In the genomic region with DNA sequence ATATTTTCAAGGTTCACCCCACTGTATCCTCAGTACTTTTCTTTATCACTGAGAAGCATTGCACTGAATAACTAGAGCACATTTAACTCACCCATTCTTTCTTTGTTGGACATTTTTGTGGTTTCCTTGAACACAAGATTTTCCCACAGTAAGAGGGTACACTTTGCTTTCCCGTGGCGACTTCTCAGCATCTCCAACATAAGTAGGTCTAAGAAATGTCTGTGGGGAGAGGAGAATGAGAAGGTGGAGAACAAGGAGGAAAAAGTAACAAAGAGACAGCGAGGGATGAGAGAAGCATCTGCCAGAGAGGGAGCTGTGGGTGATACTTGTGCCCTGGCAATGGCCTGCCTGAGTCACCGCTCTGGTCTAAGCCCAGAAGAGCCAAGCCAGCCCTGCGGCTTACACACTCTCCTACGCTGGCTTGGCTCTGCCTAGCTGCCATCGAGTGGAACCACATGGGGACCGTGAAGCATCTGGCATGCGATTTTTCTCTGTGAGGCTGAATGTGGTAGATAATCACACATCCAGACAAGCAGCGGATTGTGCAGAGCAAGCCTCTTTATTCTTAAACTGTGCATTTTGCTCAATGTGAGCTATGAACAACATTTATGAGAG, we compare ENCODE assay signal across 11 mouse cellular contexts.
DNase-seq lines count a peak whose midpoint lies in the region; ATAC-seq and TF ChIP-seq lines count a peak whose summit lies in the region.
"Had no signal": no experiment of that assay in that cellular context is flagged by ENCODE, and none has a peak within 500 bp of the region (broad histone marks: within the 10 kb centered on the region; RNA-seq: fewer than 3 reads in every experiment).

No protein-coding gene starts in this region.

- no peaks in the 10 kb centered on the region; the same call in 1 of the 2 replicates for H3K79me2 ChIP-seq in heart, adult 2 months (replicated peaks; ENCODE audit: control insufficient read depth, insufficient read depth, low read length)

- no peak for TF ChIP-seq EP300 in heart, adult 2 months (IDR thresholded peaks at IDR 0.05; ENCODE audit: insufficient read depth, low read depth, low read length)

- peak; percentile 55 to 73 for DNase-seq in heart, adult 2 months
- DNase-seq in adrenal gland, adult 2 months, result peak; percentile 88
- peak; percentile 24 for DNase-seq in gastrocnemius, adult 18-20 months (ENCODE audit: low spot score)
- DNase-seq in left cerebral cortex, postnatal 25 days (ENCODE audit: low spot score in 2 of 2), result peak; percentile 70 to 96
- no peak for DNase-seq in kidney, adult 8-10 months

- intact Hi-C loops in heart, adult 2 months (cut with DNase I), result no loop called here
- intact Hi-C loops in left cerebral cortex, postnatal 25 days (cut with DNase I), result no loop called here

- no peak overlapping the region for H3K27ac ChIP-seq in heart, adult 2 months
- H3K27ac ChIP-seq in heart, embryonic 11.5 days (ENCODE audit: low read depth, low read length), result no peak overlapping the region
- no peak overlapping the region for H3K27ac ChIP-seq in stomach, embryonic 16.5 days (ENCODE audit: low read length)
- H3K27ac ChIP-seq: macrophage had no signal

- no peak overlapping the region for H3K9ac ChIP-seq in heart, adult 2 months (ENCODE audit: low read depth, low read length)
- no peak overlapping the region for H3K9ac ChIP-seq in heart, embryonic 11.5 days (ENCODE audit: low read depth, low read length)
- H3K9ac ChIP-seq in stomach, embryonic 16.5 days (ENCODE audit: low read length), result peak overlapping the region; percentile 47; the same call in 1 of the 2 replicates

- H3K36me3 ChIP-seq in heart, adult 2 months (ENCODE audit: control insufficient read depth, insufficient read depth, low read length), result no peaks in the 10 kb centered on the region
- no peaks in the 10 kb centered on the region for H3K36me3 ChIP-seq in heart, embryonic 11.5 days (ENCODE audit: control insufficient read depth, insufficient read depth, low read length)
- H3K36me3 ChIP-seq in stomach, embryonic 16.5 days (ENCODE audit: control insufficient read depth, insufficient read depth, low read length), result no peaks in the 10 kb centered on the region
- H3K36me3 ChIP-seq: G1E had no signal

- H3K4me2 ChIP-seq in heart, embryonic 11.5 days, result no peak overlapping the region
- no peak overlapping the region for H3K4me2 ChIP-seq in stomach, embryonic 16.5 days (ENCODE audit: low read depth, low read length)

- no peak for TF ChIP-seq POLR2A in heart, adult 2 months (IDR thresholded peaks at IDR 0.05; ENCODE audit: insufficient read depth, low read depth, low read length)

- H3K9me3 ChIP-seq in heart, embryonic 11.5 days (replicated peaks; ENCODE audit: control insufficient read depth, low read length), result no peaks in the 10 kb centered on the region
- 0 out of 2 replicates have a peak, but pooled peaks cover 5% of the 10 kb centered on the region for H3K9me3 ChIP-seq in stomach, embryonic 16.5 days (replicated peaks; ENCODE audit: control insufficient read depth, low read length)
- H3K9me3 ChIP-seq: G1E had no signal

- H3K4me3 ChIP-seq in heart, adult 2 months, result no peak overlapping the region
- no peak overlapping the region for H3K4me3 ChIP-seq in heart, embryonic 11.5 days (ENCODE audit: low read depth, low read length)
- H3K4me3 ChIP-seq in stomach, embryonic 16.5 days (replicated peaks; ENCODE audit: low read length), result no peak overlapping the region
- H3K4me3 ChIP-seq: erythroblast, embryonic 14.5 days had no signal

- ATAC-seq in heart, embryonic 11.5 days (replicated peaks; ENCODE audit: insufficient number of reproducible peaks, low FRiP score, low TSS enrichment), result no peak
- ATAC-seq in stomach, embryonic 16.5 days (ENCODE audit: insufficient read depth, low FRiP score), result peak; percentile 29; the same call in 1 of the 2 replicates
- ATAC-seq in erythroblast, adult 5-6 weeks (replicated peaks; ENCODE audit: low FRiP score, poor library complexity, severe bottlenecking), result no peak

- 62% methylated on average over 10 of the region's 10 CpGs for WGBS in heart, adult 2 months
- 74% methylated on average over 10 of the region's 10 CpGs for WGBS in heart, embryonic 11.5 days (ENCODE audit: insufficient replicate concordance)
- 77% methylated on average over 10 of the region's 10 CpGs for WGBS in stomach, embryonic 16.5 days

- no peaks in the 10 kb centered on the region; the same call in 1 of the 2 replicates for H3K4me1 ChIP-seq in heart, adult 2 months (ENCODE audit: control insufficient read depth, insufficient read depth, low read length)
- H3K4me1 ChIP-seq in heart, embryonic 11.5 days (ENCODE audit: control insufficient read depth, insufficient read depth, low read length), result 0 out of 2 replicates have a peak, but pooled peaks cover 4% of the 10 kb centered on the region
- peaks cover 9% of the 10 kb centered on the region for H3K4me1 ChIP-seq in stomach, embryonic 16.5 days (ENCODE audit: control insufficient read depth, insufficient read depth, low read length)

- TF ChIP-seq CTCF in heart, adult 2 months (IDR thresholded peaks at IDR 0.05), result peak; percentile 48

- H3K27me3 ChIP-seq in heart, adult 2 months (ENCODE audit: control insufficient read depth, insufficient read depth, low read length), result no peaks in the 10 kb centered on the region
- no peaks in the 10 kb centered on the region for H3K27me3 ChIP-seq in heart, embryonic 11.5 days (ENCODE audit: control insufficient read depth, insufficient read depth, low read length)
- H3K27me3 ChIP-seq in stomach, embryonic 16.5 days (ENCODE audit: control insufficient read depth, insufficient read depth, low read length), result no peaks in the 10 kb centered on the region

Comparison
In these comparisons a context has a peak if more than half of its experiments do, and no peak if none do; other contexts are left out.
1. DNase-seq: peak in heart, adult 2 months (2 of 2), adrenal gland, adult 2 months (single experiment), gastrocnemius, adult 18-20 months (single experiment) and left cerebral cortex, postnatal 25 days (2 of 2); none in kidney, adult 8-10 months (0 of 2).